Mouse (Mus musculus) embryonic facial prominence, embryonic 15.5 days (tissue): ENCODE data around the gene Gfpt2. TPM values are rescaled to one million over a fixed set of nuclear protein-coding genes. Genes with fewer than 3 reads are reported as not detected.
"Not testable (repeated sequence)": the region's sequence is repeated elsewhere in the genome, so short reads cannot be mapped to it uniquely, and the experiment has no call there.

ENCODE experiments used
- ATAC-seq: fragments of 200-750 bp; cut with Nextera tagmentation; 2 replicates; pipeline ENCODE4 v1.8.0; 2017; ENCODE audit warnings: low read depth, moderate TSS enrichment; ENCODE audit not compliant: insufficient number of reproducible peaks, low FRiP score, low TSS enrichment
- H3K27ac ChIP-seq: fragments of 300-500 bp; sonication (generic); replicated peaks from 2 replicates; pipeline ENCODE4 v1.5.1; 2015; ENCODE audit warnings: mild to moderate bottlenecking, inconsistent platforms
- H3K27me3 ChIP-seq: fragments of 300-500 bp; sonication (generic); 2 replicates; pipeline ENCODE4 v1.6.1; 2015; ENCODE audit warnings: inconsistent platforms
- H3K36me3 ChIP-seq: fragments of 300-500 bp; sonication (generic); 2 replicates; pipeline ENCODE4 v1.6.1; 2015; ENCODE audit warnings: mild to moderate bottlenecking, inconsistent platforms
- H3K4me1 ChIP-seq: fragments of 300-500 bp; sonication (generic); 2 replicates; pipeline ENCODE4 v1.6.1; 2015; ENCODE audit warnings: inconsistent platforms
- H3K4me2 ChIP-seq: fragments of 300-500 bp; sonication (generic); replicated peaks from 2 replicates; pipeline ENCODE4 v1.6.1; 2015; ENCODE audit warnings: mild to moderate bottlenecking, inconsistent platforms
- H3K4me3 ChIP-seq: fragments of 300-500 bp; sonication (generic); replicated peaks from 2 replicates; pipeline ENCODE4 v1.5.1; 2015; ENCODE audit warnings: mild to moderate bottlenecking, inconsistent platforms
- H3K9ac ChIP-seq: fragments of 300-500 bp; sonication (generic); 2 replicates; pipeline ENCODE4 v1.6.1; 2015; ENCODE audit warnings: inconsistent platforms
- H3K9me3 ChIP-seq: fragments of 300-500 bp; sonication (generic); replicated peaks from 2 replicates; pipeline ENCODE4 v1.6.1; 2016; ENCODE audit warnings: inconsistent platforms
- WGBS: fragments of 180-500 bp; shearing (Covaris S2); methylation state at CpG from one replicate; pipeline ENCODE4 v1.1.7; 2015; 5-methylcytosine and 5-hydroxymethylcytosine counted together
- polyA plus RNA-seq: library from polyadenylated mRNA; unstranded; fragments of >200 nt; fragmentation: Nextera tagmentation; extraction: Ambion mirVana; gene quantifications from 2 replicates; pipeline ENCODE4 v1.2.1, GENCODE M21; 2015

Gfpt2 gene
- polyA plus RNA-seq, 1 experiment from 2014 or later = 23.9 TPM

DNA sequence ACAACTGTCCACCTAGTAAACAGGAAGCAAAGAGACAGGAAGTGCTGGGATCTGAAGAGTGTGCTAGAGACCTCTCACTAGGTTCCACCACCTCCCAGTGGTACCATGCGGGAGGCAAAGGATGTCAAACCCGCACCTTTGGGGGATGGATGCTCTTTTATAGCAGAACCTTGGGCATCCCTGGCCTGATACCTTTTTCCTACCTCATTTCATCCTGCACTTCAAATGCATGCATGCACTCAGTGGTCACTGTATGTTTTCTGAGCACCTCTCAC is 27.9 kb upstream of the Gfpt2 start:
- H3K36me3 ChIP-seq = no peaks in the 10 kb centered on the region
- H3K27me3 ChIP-seq = no peaks in the 10 kb centered on the region
- H3K4me1 ChIP-seq = peaks cover 27% of the 10 kb centered on the region
- H3K9ac ChIP-seq = no peak overlapping the region
- H3K9me3 ChIP-seq = no peaks in the 10 kb centered on the region
- no peak overlapping the region for H3K4me2 ChIP-seq
- H3K27ac ChIP-seq = no peak overlapping the region
- no peak overlapping the region for H3K4me3 ChIP-seq
- 91% methylated on average over 2 of the region's 2 CpGs for WGBS
- ATAC-seq = no peak

- not testable (repeated sequence) for H3K9ac ChIP-seq, H3K4me2 ChIP-seq, H3K36me3 ChIP-seq, H3K4me3 ChIP-seq, H3K27ac ChIP-seq, H3K9me3 ChIP-seq, ATAC-seq, H3K27me3 ChIP-seq
- 86% methylated on average over 5 of the region's 6 CpGs for WGBS
- peaks cover 22% of the 10 kb centered on the region for H3K4me1 ChIP-seq
Measured at GRCm38 (mm10) chr11:49767497-49767896, 26.5 kb upstream of the Gfpt2 start.

- WGBS = 91% methylated on average over 5 of the region's 5 CpGs
- no peaks in the 10 kb centered on the region for H3K27me3 ChIP-seq
- H3K4me2 ChIP-seq = no peak overlapping the region
- H3K36me3 ChIP-seq = no peaks in the 10 kb centered on the region
- no peaks in the 10 kb centered on the region for H3K9me3 ChIP-seq
- H3K4me3 ChIP-seq = no peak overlapping the region
- H3K4me1 ChIP-seq = peaks cover 13% of the 10 kb centered on the region
- no peak overlapping the region for H3K27ac ChIP-seq
- no peak overlapping the region for H3K9ac ChIP-seq
- no peak for ATAC-seq
Measured at GRCm38 (mm10) chr11:49768781-49769180, 25.2 kb upstream of the Gfpt2 start.

GRCm38 (mm10) chr11:49770676-49771550 is 23.1 kb upstream of the Gfpt2 start:
- Histone ChIP-seq H3K4me3 (no peak overlapping the region), H3K4me2 (no peak overlapping the region), H3K36me3 (no peaks in the 10 kb centered on the region), H3K9ac (no peak overlapping the region), H3K27me3 (no peaks in the 10 kb centered on the region), H3K27ac (no peak overlapping the region), H3K4me1 (no peaks in the 10 kb centered on the region), H3K9me3 (no peaks in the 10 kb centered on the region)
- ATAC-seq = no peak
- WGBS = 81% methylated on average over 9 of the region's 9 CpGs

- H3K9ac ChIP-seq = no peak overlapping the region
- H3K27ac ChIP-seq = no peak overlapping the region
- no peaks in the 10 kb centered on the region for H3K9me3 ChIP-seq
- 47% methylated on average over 5 of the region's 5 CpGs for WGBS
- H3K36me3 ChIP-seq = no peaks in the 10 kb centered on the region
- ATAC-seq = no peak
- H3K4me2 ChIP-seq = no peak overlapping the region
- no peaks in the 10 kb centered on the region for H3K27me3 ChIP-seq
- no peaks in the 10 kb centered on the region for H3K4me1 ChIP-seq
- H3K4me3 ChIP-seq = no peak overlapping the region
Measured at GRCm38 (mm10) chr11:49772251-49772650, 21.7 kb upstream of the Gfpt2 start.

DNA sequence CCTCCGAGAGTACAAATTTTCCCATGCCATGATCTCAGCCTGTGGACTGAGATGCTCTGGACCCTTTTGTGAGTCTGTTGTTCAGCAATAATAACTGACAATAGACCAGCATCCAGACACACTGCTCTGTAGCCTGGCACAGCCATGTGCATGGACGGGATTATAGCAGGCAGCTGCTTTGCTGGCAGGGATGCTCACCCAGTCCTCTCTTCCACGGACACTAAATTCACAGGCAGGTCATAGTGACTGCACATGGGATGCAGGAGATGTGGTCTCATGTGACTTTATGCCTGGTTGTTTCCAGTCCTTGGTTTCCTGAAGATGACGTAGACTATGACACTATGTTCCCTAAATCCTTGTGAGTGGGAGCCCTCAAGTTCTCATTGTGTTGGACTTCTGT is 19.1 kb upstream of the Gfpt2 start:
- no peak overlapping the region for H3K27ac ChIP-seq
- no peaks in the 10 kb centered on the region for H3K36me3 ChIP-seq
- H3K9me3 ChIP-seq = no peaks in the 10 kb centered on the region
- no peak for ATAC-seq
- H3K4me3 ChIP-seq = no peak overlapping the region
- no peaks in the 10 kb centered on the region for H3K27me3 ChIP-seq
- H3K4me2 ChIP-seq = no peak overlapping the region
- no peak overlapping the region for H3K9ac ChIP-seq
- WGBS = 81% methylated on average over 4 of the region's 4 CpGs
- H3K4me1 ChIP-seq = no peaks in the 10 kb centered on the region

DNA sequence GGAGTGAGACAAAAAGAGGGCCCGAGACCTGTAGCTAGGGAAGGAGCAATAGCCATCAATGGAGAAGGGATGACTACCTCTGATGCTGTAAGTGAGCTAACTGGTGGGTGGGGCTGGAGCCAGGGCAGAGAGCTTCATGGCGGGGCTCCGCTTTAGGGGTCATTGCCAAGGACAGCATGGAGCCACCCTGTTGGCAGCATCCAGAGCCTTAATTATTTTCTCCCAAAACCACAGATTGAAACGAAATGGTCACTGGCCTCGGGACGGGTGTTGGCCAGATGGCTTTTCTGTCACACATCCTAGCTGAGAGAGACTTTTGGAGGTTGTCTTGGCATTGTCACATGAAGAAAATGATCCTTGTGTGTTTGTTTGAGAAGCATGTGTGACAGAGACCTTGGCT is 15.1 kb upstream of the Gfpt2 start:
- no peak overlapping the region for H3K4me3 ChIP-seq
- H3K4me1 ChIP-seq = no peaks in the 10 kb centered on the region
- H3K4me2 ChIP-seq = no peak overlapping the region
- ATAC-seq = no peak
- H3K9me3 ChIP-seq = no peaks in the 10 kb centered on the region
- H3K27ac ChIP-seq = no peak overlapping the region
- H3K9ac ChIP-seq = no peak overlapping the region
- 76% methylated on average over 6 of the region's 6 CpGs for WGBS
- H3K36me3 ChIP-seq = no peaks in the 10 kb centered on the region
- H3K27me3 ChIP-seq = no peaks in the 10 kb centered on the region

DNA sequence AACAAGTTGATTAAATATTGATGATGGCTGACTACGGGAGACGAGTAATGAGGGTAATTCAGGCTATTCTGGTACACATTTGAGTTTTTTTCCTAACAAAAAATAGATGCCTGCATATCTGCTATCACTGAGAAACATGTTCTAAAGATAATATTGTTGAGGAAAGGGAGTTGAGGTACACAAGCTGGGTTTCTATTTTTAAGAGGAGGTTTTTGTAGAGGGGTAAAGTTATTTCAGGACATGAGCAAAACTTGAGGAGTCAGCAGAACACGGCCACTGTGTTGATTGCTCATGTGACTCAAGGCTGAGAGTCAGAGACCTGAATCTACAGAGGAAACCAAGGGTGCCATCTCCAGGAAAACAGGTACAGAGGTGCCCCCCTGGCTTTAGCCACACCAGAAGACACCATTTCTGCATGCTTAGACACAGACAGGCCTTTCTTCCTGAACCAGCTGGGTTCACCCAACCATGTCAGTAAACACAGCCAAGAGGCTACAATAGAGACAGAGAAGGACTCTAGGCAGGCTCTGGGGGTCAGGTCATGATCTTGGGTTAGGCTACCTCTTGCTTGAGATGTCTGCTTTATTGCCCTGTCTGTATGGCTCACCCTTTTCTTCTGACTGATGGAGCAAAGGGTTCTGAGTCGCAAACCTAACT is 13.7 kb upstream of the Gfpt2 start:
- Histone ChIP-seq H3K4me2 (no peak overlapping the region), H3K9ac (no peak overlapping the region), H3K27ac (no peak overlapping the region), H3K4me1 (no peaks in the 10 kb centered on the region), H3K36me3 (no peaks in the 10 kb centered on the region), H3K27me3 (no peaks in the 10 kb centered on the region), H3K9me3 (no peaks in the 10 kb centered on the region), H3K4me3 (no peak overlapping the region)
- 76% methylated on average over 4 of the region's 4 CpGs for WGBS
- no peak for ATAC-seq

- Histone ChIP-seq H3K9ac (no peak overlapping the region), H3K4me3 (no peak overlapping the region), H3K9me3 (no peaks in the 10 kb centered on the region), H3K4me2 (no peak overlapping the region), H3K4me1 (no peaks in the 10 kb centered on the region), H3K36me3 (no peaks in the 10 kb centered on the region), H3K27me3 (no peaks in the 10 kb centered on the region), H3K27ac (no peak overlapping the region)
- WGBS = 52% methylated on average over 6 of the region's 6 CpGs
- no peak for ATAC-seq
Measured at GRCm38 (mm10) chr11:49781833-49782399, 12.1 kb upstream of the Gfpt2 start.

- ATAC-seq = no peak
Measured at GRCm38 (mm10) chr11:49793131-49793530, 847 bp upstream of the Gfpt2 start.

GRCm38 (mm10) chr11:49794342-49795144 is 565 bp downstream of the Gfpt2 start:
- no peaks in the 10 kb centered on the region for H3K36me3 ChIP-seq
- no peaks in the 10 kb centered on the region for H3K9me3 ChIP-seq
- peak overlapping the region; percentile 94 for H3K4me2 ChIP-seq
- peak overlapping the region; percentile 78 for H3K27ac ChIP-seq
- H3K4me3 ChIP-seq = peak overlapping the region; percentile 61
- peak overlapping the region; percentile 57 for H3K9ac ChIP-seq
- peak; percentile 43; the same call in 1 of the 2 replicates for ATAC-seq
- peaks cover 14% of the 10 kb centered on the region for H3K4me1 ChIP-seq
- no peaks in the 10 kb centered on the region for H3K27me3 ChIP-seq
- WGBS = under 1% methylated on average over 45 of the region's 45 CpGs

More at GRCm38 (mm10) chr11:49793131-49793530, 847 bp upstream of the Gfpt2 start:
- Histone ChIP-seq H3K36me3 (no peaks in the 10 kb centered on the region), H3K4me3 (no peak overlapping the region), H3K27me3 (no peaks in the 10 kb centered on the region), H3K27ac (no peak overlapping the region; the same call in 1 of the 2 replicates), H3K9ac (no peak overlapping the region), H3K4me1 (peaks cover 14% of the 10 kb centered on the region), H3K9me3 (no peaks in the 10 kb centered on the region), H3K4me2 (no peak overlapping the region; the same call in 1 of the 2 replicates)
- 10% methylated on average over 14 of the region's 14 CpGs for WGBS
